Mouse (Mus musculus) inflammation-experienced regulatory T-cells, adult 6 months (primary cell): Measurements from ENCODE around the gene Car15. TPM values are rescaled to one million over a fixed set of nuclear protein-coding genes. Genes with fewer than 3 reads are reported as not detected.

Experiments used
- ATAC-seq: one replicate; pipeline ENCODE4 v1.8.0; 2017
- polyA plus RNA-seq, 3 experiments: library from polyadenylated mRNA; unstranded; fragments of 100-300 nt; shearing (Covaris generic); gene quantifications; one replicate each; pipeline ENCODE4 v1.2.1; 2017

The Car15 gene
- polyA plus RNA-seq, 3 experiments from 2014 or later, result 0.67 to 1.9 (median 1.5) TPM

- ATAC-seq, result no peak
Observed at GRCm38 (mm10) chr16:17801777-17802455, 36.2 kb downstream of the Car15 start.

GRCm38 (mm10) chr16:17799584-17799983 is 38.6 kb downstream of the Car15 start:
- ATAC-seq, result no peak

- ATAC-seq, result no peak
Observed at GRCm38 (mm10) chr16:17798321-17799180, 39.6 kb downstream of the Car15 start.

DNA sequence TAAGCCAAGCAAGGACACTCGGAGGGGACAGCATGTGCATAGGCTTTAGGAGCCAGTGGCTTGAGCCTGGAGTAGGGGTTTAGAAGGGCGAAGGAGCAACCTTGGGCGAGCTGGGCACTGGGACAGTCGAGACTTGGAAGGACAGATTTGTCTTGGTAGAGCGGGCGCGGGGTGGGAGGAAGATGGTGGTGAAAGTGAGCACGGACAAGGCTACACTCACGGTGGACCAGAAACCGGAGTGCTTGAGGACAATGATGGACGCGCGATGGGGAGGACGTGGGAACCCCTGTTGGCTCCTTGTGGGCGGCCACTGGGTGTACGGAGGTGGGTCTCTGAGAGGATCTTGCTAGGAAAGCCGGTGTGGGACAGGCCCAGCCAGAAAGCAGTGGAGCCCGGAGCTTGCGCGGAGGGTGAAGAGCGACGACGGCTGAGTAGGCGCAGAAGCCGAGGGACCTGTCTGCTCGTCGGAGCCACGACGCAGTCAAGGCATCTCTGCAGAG is 40.3 kb downstream of the Car15 start:
- ATAC-seq, result no peak

DNA sequence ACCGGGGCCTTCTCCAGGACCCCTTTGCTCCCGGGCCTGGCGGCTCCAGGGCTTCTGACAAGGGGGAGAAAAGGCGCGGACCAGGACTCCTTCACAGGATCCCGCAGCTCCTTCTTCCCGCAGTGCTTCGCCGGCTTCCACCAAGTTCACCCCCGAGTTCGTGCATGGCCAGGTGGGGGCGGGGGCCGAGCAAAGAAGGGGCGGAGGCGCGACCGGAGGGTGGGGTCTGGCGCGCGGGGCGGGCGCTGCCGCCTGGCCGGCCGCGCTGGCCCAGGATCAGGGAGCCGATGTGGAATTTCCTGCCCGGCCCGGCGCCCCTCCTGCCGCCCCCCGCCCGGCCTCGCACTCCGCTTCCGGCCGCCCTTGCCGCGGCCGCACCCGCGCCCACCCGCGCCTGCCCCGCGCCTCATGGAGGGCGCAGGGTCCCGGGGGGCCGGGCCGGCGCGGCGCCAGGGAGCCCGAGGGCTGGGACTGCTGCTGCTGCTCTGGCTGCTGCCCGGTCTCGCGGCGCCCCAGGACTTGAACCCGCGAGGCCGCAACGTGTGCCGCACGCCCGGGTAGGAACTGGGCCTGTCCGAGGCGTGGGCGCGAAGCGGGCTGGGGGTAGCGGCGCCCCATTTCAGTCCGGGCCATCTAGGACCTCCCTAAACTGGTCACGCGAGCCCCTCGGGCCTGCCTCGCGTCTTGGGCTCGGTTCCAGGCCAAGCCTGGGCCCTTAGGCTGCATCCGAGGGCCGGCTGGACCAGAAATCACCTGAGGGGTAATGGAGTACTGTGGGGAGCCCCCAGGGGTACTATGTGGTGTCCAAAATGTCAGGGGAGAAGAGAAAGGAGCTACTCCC is 41.0 kb downstream of the Car15 start, which contains the start of gene Scarf2:
Gene Scarf2 (plus strand): TSS at position 312 of the 841 bp plus-strand sequence.
- no peak for ATAC-seq

DNA sequence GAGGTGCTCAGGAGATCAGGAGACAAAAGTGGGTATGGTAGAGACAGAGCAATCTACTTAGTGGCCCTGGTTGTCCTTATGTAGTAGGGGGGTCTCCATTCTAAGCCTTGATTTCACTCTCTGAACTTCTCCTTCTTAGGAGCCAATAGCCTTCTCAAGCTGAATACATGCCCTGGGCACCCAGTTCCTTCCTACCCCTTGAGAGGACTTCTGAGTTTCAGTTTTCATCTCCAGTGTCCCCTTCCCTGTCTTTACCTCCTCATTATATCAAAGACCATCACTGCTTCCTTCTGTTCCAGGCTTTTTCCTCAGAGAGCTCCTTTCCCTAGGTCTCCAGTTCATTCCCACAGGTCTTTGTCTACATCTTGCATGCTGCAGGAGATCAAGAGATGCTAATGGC is 41.6 kb downstream of the Car15 start:
- no peak for ATAC-seq

DNA sequence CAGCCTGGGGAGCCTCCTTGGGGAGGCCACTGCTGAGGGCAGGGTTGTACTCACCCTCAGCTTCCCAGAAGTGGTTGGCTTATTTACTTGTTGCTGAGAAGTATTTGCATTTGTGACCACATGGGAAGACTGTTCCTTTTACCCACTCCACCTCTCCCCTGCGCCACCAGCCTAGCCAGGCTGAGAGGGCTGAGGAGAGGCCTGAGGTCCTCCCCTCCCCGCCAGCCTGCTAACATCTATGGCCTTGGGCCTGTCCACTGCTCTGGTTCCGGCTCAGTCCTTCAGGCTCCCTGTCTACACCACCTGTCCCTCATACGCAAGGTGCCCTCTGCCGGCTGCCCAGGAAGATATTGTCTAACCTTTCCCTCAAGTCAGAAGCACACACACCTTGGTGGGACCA is 42.5 kb downstream of the Car15 start:
- ATAC-seq, result no peak

DNA sequence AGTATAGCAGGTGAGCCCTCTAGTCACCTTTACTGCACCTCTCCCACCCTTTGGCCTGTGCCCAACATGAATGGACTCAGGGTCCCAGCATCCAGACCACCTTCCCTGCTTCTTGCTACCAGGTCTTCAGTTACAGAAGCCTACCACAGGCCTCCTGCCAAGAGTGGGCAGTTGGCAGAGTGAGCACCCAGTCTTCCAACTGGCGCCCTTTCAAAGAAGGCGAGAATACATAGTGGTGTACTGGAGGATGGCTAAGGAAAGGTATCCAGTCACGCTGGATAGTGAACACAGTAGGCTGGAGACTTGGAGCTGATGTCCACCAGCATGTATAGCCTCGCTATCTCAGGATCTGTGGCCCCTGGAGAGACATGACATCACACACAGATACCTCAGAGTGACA is 44.1 kb downstream of the Car15 start:
- no peak for ATAC-seq

GRCm38 (mm10) chr16:17792728-17793127 is 45.4 kb downstream of the Car15 start:
- ATAC-seq, result no peak

DNA sequence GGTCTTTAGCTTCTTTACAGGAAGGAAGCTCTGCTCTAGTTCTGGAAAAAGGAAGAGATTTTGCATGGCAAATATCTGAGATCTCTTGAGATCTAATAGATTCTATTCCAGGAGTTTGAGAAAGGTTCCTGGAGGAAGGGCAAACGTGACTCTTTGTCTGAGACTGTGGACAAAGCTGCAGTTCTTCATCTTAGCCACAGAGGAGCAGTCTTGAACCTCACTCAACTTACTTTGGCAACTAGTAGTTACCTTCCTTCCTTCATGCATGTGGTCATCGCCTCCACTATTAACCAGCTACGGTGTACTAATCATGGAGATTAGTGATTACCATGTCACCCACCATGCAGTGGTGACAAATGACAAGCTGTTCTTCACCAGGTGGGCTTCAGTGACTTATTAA is 52.8 kb downstream of the Car15 start:
- ATAC-seq, result no peak

Other genes starting within 250 kb of the Car15 start
- 10 to 100 TPM; 14.0 to 26.8 (median 17.8) TPM for gene Smpd4, start 219.0 kb downstream of the Car15 start, polyA plus RNA-seq
- 1 to 10 TPM in 1 of 3 experiments, under 1 TPM in 1, not detected in 1; 0.74 to 1.1 TPM for gene Ccdc74a, start 191.9 kb downstream of the Car15 start, polyA plus RNA-seq
- gene Med15, start 105.5 kb downstream of the Car15 start, polyA plus RNA-seq, result 100 to 1,000 TPM in 1 of 3 experiments, 10 to 100 TPM in 2; 69.3 to 109 (median 71.8) TPM
- 10 to 100 TPM; 11.8 to 28.7 (median 13.4) TPM for gene Klhl22, start 78.7 kb downstream of the Car15 start, polyA plus RNA-seq
- not detected for gene Scarf2, start 41.1 kb downstream of the Car15 start, polyA plus RNA-seq
- not detected for gene B830017H08Rik, start 5.2 kb downstream of the Car15 start, polyA plus RNA-seq
- under 1 TPM; 0.17 to 0.43 (median 0.18) TPM for gene Gm20518, start 53.3 kb upstream of the Car15 start, polyA plus RNA-seq
- gene Tssk1, start 55.9 kb upstream of the Car15 start, polyA plus RNA-seq, result under 1 TPM in 1 of 3 experiments, not detected in 2; 0.13 TPM
- 10 to 100 TPM; 16.4 to 21.8 (median 19.9) TPM for gene Dgcr2, start 60.2 kb upstream of the Car15 start, polyA plus RNA-seq
- gene Tssk2, start 60.3 kb upstream of the Car15 start, polyA plus RNA-seq, result under 1 TPM in 1 of 3 experiments, not detected in 2; 0.43 TPM
- gene Ess2, start 73.0 kb upstream of the Car15 start, polyA plus RNA-seq, result 10 to 100 TPM; 29.9 to 45.9 (median 39.7) TPM
- gene Gsc2, start 76.7 kb upstream of the Car15 start, polyA plus RNA-seq, result not detected
- 10 to 100 TPM in 1 of 3 experiments, 1 to 10 TPM in 2; 4.4 to 12.6 (median 8.2) TPM for gene Slc25a1, start 89.9 kb upstream of the Car15 start, polyA plus RNA-seq
- gene Vpreb2, start 142.1 kb upstream of the Car15 start, polyA plus RNA-seq, result not detected
- gene Dgcr6, start 214.5 kb upstream of the Car15 start, polyA plus RNA-seq, result 10 to 100 TPM; 11.5 to 19.1 (median 15.0) TPM